Mouse (Mus musculus) adrenal gland, postnatal 25 days (tissue): Measurements from ENCODE around the gene Dapk1. TPM values are rescaled to one million over a fixed set of nuclear protein-coding genes. Genes with fewer than 3 reads are reported as not detected.

Experiments used
- total RNA-seq: library from RNA; stranded (reverse); gene quantifications from 2 replicates; pipeline ENCODE4 v1.2.3, GENCODE M21; 2021

Gene Dapk1
- total RNA-seq, 1 experiment from 2014 or later: 11.5 TPM

Other genes starting within 250 kb of the Dapk1 start
- not detected in 2 replicates for gene BC051665, start 184.4 kb downstream of the Dapk1 start, total RNA-seq
- gene Ctsll3, start 200.9 kb downstream of the Dapk1 start, total RNA-seq: not detected in 2 replicates